Mouse (Mus musculus) testis, adult 2 months (tissue): Measurements from ENCODE around the gene Rap1b.

ENCODE experiments used
- CTCF ChIP-seq: fragments of 200-500 bp; IDR thresholded peaks from 2 replicates; pipeline ENCODE4 v1.5.1; 2012; ENCODE audit warnings: low read depth, mild to moderate bottlenecking, inconsistent platforms, low read length, moderate library complexity; ENCODE audit not compliant: control insufficient read depth, insufficient read depth, insufficient replicate concordance
- POLR2A ChIP-seq: fragments of 200-500 bp; IDR thresholded peaks from 2 replicates; pipeline ENCODE4 v1.6.1; 2012; ENCODE audit warnings: low read depth, mild to moderate bottlenecking, inconsistent platforms, low read length, moderate library complexity; ENCODE audit not compliant: control insufficient read depth

DNA sequence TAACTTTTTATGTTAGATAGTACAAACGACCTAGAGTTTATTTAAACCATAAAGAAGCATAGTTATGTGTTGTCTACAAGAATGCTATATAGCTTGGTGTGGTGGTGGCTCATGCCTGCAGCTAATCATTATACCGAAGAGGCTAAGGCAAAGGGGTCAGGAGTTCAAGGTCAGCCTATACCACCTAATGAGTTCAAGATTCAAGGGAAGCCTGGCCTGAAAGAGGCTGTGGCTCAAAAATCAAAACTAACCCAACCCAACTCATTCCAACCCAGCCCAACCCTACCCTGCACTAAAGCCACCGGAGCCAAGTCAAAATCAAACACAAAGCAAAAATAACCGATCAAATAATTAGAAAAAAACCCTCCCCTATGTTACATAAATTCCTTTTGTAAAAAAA, 49.4 kb upstream of the Rap1b start:
- TF ChIP-seq CTCF (no peak), POLR2A (no peak)
